Mouse (Mus musculus) adrenal gland, adult 2 months (tissue): ENCODE data around the gene Zap70. TPM values are rescaled to one million over a fixed set of nuclear protein-coding genes. Genes with fewer than 3 reads are reported as not detected.
"Not testable (repeated sequence)": the region's sequence is repeated elsewhere in the genome, so short reads cannot be mapped to it uniquely, and the experiment has no call there.

ENCODE experiments used
- DNase-seq: peaks from one replicate; pipeline ENCODE4 v3.0.0; 2021
- polyA plus RNA-seq: library from polyadenylated mRNA; depleted of rRNA; stranded (reverse); fragments of >200 nt; gene quantifications from 2 replicates; pipeline ENCODE4 v1.2.3, GENCODE M21; 2012
- total RNA-seq, 2 experiments: library from RNA; stranded (reverse); gene quantifications; 2 replicates each; pipeline ENCODE4 v1.2.3; 2021

Gene Zap70
- total and polyA plus RNA-seq, 3 experiments, result 0.29 to 2.1 (median 0.90) TPM

DNA sequence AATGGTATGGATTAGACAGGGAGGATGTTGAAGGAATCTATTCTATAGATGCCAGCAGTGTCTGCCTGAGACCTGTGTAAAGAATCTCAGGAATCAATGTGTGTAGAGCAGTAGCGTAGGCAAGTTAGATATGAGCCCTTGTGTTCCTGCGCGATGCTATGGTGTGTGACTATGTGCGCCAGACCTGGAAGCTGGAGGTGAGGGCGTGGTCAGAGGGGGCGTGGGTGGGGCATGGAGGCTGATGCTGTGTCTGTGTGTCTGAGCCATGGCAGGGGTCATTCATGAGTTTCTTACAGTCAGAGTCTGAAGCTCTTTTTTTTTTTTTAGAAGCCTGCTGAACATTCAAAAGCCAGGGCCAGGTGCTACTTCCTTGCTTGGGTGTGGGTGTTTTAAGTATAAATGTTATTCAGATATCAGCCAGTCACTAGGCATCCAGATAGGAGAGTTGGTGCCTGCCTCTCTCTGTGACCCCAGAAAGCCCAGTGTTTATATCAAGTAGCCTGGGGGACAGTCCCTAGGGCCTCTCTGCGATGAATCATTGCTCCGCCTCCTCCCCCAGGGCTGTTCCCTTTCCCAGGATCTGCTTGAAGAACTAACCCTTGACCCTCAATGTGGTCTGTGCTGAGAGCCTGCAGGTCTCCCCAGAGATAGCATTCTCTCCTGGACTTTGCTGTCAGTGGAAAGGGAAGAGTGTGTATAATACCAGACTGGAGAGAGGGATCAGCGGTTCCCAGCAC is 10.8 kb downstream of the Zap70 start:
- no peak for DNase-seq

DNA sequence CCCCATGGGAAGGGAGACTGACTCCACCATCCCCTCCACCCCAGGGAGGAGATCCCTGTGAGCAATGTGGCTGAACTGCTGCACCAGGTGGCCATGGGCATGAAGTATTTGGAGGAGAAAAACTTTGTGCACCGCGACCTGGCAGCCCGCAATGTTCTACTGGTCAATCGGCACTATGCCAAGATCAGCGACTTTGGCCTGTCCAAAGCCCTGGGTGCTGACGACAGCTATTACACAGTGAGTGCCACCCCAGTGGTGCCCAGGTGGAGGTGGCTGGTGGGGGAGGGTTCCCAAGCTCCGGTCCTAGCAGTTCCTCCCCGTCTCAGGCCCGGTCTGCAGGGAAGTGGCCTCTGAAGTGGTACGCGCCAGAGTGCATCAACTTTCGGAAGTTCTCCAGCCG is 19.2 kb downstream of the Zap70 start:
- peak; percentile 11 for DNase-seq

DNA sequence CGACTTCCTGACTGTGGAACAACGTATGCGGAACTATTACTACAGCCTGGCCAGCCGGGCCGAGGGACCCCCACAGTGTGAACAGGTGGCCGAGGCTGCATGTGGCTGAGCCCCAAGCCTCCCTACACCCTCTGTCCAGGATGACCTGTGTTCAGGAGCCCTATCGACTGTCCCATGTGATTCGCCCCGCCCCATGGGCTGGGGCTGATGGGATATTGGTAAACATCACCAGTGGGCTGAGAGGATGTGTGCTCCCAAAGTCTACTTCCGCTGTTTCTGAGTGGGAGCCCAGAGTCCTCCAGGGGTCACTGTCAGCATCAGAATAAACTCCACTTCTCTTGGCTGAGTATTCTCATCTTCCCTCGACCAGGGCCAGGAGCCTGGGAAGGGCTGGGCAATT is 20.9 kb downstream of the Zap70 start:
- no peak for DNase-seq

DNA sequence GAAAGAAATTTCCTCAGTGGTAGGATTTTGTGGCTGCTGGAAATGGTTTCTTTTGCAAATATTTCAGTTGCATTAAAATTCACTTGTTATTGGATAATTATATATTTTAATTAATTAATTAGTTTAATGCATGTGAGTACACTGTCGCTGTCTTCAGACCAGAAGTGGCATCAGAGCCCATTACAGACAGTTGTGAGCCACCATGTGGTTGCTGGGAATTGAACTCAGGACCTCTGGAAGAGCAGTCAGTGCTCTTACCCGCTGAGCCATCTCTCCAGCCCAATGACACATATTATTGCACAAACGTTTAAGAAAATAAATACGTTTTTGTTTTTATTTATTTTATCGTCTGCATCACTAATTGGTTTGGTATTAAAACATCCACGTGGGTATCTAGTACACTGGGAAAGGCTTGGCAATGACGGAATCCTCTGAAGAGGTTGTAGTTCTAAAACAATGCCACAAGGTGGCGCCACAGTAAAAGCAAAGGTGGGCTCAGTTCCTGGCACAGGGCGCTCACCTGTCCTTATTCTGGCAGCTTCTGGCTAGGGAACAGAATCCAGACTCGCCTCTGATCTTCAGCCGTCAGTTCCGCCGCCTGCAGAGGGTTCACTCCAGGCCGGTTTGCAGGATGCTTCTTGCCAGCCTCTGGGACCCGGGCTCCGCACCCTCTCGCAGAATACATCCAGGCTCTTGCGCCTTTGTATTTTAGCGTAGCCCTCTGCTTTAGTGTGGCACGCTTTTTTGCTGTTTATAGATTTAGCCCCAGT is 23.0 kb downstream of the Zap70 start:
- DNase-seq, result peak; percentile 73

DNA sequence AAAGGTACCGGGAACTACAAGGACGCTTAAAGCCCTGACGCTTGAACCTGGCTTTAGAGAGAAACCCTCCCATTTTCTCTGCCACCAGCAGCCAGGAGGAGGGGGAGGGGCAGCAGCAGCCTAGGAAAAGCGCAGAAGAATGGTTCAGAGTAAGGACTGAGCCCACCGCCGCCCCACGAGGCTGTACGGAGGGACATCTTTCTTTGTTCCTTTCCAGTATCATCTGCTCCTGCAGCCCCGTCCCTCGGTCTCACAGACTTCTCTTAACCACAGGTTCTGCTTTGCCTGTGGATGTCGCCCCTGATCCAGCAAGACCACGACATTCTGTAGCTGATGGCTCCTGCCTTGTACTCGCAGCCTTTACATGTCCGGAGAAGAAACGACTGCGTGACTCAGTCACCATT is 23.6 kb downstream of the Zap70 start:
- peak; percentile 13 for DNase-seq

DNA sequence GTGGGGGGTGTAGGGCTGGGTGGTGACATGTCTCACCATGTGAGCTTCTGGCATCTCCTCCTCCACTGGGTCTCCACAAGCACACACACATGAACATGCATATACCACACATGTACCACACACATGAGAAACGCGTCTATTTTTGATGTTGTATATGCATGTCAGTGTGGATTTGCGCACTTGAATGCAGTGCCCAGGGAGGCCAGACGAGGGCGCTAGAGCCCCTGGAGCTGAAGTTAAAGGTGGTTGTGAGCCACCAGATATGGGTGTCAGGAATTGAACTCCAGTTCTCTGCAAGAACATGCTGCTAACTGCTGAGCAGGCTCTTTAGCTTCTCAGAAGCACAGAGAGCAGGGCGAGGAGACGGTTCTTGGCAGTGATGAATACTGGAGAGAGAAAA is 24.8 kb downstream of the Zap70 start:
- no peak for DNase-seq

DNA sequence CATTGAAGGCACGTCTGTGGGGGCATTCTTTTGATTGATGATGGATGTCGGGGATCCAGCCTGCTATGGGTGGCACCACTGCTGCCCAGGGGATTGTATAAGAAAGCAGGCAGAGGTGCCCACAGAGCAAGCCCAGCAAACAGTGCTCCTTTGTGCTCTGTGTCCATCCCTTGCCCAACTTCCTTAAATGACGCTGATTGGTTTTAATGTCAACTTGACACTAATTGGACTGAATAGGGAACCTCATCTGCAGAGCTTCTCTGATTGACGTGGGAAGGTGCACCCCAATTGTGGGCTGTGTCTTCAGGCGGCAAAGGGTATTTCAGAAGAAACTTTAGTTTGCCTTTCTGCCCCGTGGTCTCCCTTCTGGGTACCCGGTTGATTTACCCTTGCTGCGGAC is 27.8 kb downstream of the Zap70 start:
- DNase-seq, result no peak

DNA sequence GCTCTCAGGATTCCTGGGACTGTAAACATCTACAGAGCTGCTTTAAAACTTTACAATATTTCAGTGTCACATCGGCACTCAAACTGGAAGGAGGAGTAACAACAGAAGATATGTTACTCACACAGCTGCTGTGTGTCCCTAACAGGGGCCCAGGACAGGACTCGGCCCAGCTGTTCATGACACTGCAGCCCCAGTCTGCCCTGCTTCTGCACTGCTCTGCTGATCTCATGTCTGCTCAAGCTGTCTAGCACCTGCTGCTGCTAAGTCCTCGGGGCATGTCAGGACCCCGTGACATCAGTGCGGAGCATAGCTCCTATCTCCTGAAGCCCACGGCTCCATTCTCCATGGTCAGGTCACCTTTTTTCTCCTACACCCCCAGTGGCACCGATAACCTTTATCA is 35.1 kb downstream of the Zap70 start:
- DNase-seq, result no peak

DNA sequence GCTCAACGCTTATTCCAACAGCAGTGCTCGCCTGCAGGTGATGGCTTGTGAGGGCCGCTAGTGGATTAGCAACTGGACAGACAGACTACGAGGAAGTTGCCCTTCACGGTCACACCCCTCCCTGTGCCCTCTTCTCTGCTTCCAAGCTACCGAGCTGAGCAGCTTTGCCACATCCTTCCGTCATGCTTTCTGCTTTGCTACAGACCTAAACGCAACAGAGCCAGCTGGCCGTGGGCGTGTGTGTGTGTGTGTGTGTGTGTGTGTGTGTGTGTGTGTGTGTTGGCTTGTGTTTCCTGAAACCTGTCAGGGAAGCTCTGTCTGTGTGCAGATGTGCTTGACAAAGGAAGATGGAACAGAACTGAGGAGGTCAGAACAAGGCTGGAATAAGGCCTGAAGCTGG is 35.9 kb downstream of the Zap70 start:
- no peak for DNase-seq

DNA sequence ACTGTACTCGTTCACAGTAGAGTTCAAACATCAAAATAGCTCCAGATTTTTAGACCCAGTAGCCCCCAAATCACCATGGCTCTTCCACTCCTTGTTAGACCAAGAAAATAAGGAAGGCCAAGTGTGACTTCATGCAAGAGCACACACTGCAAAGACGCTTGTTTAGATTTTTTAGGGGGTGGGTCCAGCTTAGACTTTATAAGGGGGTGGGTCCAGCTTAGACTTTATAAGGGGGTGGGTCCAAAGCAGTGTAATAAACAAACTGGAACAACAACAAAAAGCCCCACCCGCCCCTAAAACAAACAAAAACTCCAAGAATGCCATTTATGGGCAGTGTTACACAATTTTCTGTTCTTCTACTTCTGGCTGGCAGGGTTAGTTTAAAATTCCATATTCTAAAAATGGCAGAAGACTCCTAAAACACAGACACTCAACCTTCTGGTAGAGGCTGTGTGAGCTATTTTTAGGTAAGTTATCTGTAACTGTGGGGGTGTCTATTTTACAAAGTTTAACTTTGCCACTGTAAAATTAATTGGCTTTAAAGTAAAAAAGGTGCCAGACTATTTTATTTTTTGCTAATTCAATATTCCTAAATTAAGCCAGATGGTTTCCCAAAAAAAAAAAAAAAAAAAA is 38.9 kb downstream of the Zap70 start:
- no peak for DNase-seq

DNA sequence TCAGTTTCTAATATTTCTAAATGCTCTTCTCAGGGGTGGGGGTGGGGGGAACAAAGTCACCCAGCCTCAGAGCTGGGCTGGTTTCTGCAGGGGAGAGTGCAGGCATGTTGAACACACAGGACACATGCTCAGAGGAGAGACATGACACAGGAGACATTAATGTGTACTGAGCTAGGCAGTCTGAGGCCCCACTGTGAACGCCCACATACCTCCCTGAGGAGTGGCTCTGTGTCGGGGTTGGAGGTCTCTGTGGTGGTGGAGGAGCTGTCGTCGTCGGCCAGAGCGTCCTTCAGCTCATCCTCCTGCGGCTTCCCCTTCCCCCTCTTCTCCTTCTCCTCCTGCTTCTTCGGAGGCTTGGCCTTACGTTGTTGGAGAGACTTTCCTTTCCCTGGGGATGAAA is 42.7 kb downstream of the Zap70 start:
- DNase-seq, result no peak

DNA sequence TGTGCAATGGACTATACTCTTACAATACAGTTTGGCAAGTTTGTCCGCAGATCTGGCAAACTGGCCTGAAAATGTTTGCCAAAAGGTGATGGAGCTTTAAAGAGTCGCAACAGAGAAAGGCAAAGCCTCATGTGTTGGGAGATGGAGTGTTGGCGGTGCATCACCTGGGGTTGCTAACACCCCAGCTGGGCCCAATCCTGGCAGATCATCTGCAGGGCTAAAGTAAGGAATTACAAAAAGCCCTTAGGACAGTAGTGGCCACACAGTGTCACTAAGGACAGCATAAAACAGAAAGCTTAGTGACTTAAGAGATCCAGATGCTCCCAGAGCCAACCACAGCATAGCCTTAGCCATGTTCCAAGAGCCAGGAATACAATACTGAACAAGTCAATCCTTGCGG is 43.2 kb downstream of the Zap70 start:
- no peak for DNase-seq

DNA sequence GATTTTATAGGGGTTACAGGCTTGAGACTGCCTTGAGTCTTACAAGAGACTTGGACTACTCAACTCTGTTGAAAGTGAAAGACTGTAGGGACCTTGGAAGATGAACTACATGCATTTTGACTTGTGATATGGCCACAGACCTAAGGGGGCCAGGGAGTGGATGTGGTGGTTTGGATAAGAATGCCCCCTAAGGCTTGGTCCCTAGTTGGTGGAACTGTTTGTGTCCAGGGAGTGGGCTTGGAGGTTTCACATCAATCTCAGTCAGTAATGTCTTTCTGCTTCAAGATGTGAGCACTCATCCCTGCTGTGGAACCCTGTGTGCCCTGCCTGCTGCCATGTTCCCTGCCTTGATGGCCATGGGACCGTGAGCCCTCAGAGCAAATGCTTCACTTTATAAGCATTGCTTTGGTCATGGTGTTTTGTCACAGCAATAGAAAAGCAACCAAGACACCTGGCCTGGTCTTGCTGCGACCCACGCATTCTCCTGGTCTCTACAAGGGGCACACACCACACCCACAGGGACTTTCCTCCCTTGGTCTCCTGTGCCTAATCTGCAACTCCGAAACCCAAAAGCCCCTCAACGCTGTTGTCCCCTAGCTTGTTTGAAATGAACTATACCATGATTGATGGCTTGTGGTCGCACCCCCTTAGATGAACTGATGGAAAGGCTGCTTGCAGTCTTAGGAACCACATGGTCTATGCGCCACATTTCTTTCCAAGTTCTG is 44.7 kb downstream of the Zap70 start:
- DNase-seq, result no peak

DNA sequence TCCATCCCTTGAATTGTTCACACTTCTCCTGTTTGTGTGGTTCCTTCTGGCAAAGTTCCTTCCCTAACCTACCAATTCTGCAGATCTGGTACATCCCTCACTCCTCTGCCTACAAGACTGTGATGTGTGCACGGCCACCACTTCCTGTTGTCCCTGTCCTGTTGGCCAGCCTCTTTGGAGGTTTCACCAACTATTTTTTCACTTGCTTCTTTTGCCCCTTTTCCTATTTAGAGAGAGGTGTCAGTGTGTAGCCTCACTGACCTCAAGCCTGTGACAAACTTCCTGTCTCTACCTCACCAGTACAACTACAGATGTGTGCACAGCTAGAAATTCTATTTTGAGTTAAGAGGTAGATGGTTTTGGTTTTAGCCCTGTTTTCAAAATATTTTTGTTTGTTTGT is 45.5 kb downstream of the Zap70 start:
- DNase-seq, result no peak

DNA sequence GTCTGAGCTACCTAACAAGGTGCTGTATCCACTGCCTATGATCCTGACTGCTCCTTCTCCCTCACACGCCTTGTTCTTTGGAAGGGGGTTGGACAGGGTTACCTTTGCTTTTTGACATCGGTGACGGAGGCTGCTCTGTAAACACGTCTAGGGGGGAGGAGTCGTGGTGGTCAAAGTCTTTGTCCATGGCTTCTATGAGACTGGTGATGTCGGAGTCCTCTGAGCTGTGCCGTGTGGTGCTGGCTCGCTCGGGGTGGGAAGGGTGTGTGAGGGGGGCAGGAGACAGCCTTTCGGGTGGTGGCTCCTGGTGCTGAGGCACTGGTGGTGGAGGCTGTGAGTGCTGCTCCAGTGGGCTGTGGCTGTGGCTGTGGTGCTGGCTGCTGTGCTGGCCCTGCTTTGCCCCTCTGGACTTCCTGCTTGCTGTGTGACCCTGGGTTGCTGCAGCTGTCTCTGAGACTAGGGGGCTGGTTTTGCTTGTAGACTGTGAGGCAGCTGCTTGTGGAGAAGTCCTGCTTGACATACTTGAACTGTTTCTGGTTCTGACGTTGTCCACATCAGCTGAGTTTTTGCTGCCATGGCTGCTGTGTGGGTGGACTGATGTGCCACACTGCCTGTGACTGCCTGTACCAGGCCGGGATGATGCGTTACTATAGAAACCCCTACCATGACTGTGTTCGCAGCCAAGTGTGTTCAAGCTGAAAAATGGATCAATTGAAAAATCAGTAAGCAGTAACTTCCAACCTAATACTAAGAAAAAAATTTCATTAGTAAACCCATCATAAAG is 46.4 kb downstream of the Zap70 start:
- DNase-seq, result no peak

DNA sequence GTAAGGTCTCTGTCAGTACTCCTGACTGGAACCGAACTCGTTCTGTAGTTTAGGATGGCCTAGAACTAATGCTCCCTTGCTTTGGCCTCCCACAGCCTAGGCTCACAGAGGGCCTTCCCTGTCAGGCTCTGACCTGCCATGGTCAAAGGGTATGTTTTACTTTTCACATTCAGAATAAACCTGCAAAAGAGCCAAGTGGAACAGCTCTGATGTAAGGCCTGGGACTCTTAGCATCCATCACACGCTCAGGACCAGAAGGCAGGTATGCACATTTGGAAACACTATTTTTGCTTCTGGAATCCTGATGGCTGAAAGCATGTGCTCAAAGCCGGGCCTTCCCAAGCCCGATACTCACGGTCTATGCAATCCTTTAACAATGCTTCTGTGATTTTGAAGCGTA is 50.2 kb downstream of the Zap70 start:
- DNase-seq, result no peak

DNA sequence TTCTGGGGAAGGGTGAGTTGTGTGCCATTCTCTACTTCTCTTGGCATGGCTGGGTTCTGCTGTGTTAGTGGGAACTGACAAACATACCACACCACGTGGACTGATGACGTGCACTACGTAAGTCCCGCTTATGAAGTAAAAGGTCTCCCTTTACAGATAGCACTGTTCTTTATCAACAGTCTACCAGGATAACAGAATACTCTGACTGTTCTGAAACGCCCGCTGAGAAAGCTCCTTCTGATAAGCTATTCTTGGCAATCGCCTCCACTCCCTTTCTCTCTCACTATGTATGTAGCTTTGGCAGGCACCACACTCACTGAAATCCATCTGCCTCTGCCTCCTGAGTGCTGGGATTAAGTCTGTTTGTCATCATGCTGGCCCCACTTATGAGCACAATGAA is 51.8 kb downstream of the Zap70 start:
- DNase-seq, result no peak

DNA sequence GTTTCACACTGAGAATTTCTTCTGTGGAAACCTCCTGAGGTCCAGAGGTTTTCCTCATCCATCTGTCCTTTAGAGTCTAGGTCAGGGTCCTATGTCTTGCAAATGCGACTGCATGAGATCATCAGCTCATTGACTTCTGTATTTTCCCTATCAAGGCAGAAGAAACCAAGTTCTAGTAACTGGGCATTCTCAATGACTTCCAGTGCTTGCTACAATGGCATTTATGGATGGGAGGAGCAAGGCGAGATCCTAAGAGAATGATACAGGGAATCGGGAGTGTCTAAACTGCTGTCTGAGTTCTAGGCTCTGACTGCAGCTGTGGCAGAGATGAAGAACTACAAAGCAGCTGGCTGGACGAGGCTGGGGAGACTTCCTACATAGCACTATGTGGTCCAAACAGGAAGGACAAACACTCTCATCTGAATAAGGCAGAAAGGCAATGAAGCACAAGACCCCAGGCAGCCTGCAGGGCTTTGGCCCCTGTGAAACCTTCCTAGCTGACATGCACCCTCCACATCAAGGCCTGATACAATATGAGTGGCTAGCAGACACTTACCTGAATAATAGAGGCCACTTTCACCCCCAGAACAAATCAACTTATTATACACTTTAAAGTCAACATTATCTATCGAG is 52.8 kb downstream of the Zap70 start:
- no peak for DNase-seq

DNA sequence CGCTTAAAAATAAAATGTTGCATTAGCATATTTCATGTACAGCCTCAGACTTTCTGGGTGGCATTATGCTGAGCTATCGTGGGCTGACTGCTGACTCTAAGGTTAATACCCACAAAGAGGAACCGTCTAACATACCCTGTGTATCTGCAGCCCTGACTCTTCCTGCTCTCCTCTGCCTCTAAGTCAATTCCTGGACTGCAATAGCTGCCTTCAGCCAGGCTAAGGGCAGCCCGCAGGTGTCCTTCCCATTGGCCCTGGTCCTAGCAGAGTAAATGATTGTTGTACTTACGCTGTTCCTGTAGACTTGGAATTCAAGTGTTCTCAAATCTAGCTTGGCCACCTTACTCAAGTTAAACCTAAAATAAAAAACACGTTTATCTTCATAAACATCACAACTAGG is 53.6 kb downstream of the Zap70 start:
- no peak for DNase-seq

DNA sequence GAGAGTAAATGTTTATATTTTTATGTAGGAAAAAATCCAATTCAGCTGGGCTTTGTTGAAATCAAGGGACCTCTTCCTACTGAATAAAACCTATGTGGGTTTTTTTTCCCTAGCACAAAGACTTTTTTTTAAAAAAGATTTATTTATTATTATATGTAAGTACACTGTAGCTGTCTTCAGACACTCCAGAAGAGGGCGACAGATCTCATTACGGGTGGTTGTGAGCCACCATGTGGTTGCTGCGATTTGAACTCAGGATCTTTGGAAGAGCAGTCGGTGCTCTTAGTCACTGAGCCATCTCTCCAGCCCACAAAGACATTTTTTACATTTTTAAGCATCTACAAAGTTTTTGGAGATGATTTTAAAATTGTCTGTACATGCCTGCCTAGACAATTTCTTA is 60.3 kb downstream of the Zap70 start:
- DNase-seq, result not testable (repeated sequence)

DNA sequence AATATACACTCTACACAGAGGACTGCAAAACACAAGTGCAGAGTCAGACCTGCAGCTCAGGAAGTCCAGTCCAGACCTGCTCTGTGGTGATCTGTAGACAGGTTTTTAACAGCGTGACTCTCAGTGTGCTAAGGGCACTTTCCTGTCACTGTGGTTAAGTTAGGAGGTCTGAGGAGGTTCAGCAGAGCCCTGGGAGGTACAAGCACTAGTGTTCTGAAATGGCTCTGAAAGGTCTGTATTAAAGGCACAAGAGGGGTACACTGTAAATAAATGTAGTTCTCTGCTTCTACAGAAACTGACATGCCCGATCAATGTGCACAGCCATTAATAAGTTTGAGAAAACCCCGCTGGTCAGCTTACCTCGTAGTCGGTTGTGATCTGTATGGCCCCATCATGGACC is 62.8 kb downstream of the Zap70 start:
- DNase-seq, result no peak
